Mouse (Mus musculus): ENCODE data around the gene Nptx2.

Nptx2 gene

GRCm38 (mm10) chr5:144545653-144546422 is at the start of gene Nptx2:
Gene Nptx2 (plus strand): TSS chr5:144545902.
- peak; percentile 6 for DNase-seq (ENCODE audit: low spot score)

DNA sequence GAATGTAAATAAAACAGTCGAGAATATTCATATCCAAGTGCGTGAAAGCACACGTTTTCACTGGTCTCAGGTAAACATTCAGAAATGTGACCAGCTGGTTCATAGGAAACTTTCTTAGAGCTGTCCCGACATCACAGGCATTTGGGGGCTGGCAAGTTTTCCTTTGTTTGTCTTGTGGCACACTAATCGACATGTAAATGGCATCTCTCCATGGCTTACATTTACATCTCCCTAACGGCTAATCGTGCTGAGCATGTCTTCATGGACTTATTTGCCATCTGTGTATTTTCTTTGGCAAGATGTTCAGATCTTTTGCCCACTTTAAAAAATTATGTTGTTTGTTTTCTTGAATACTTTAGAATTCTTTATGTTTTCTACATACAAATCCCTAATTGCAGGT is 49.2 kb upstream of the Nptx2 start:
- DNase-seq (ENCODE audit: low spot score): no peak

- no peak for DNase-seq (ENCODE audit: low spot score)
These were observed 41.5 kb upstream of the Nptx2 start for GRCm38 (mm10) chr5:144504239-144504638.

DNA sequence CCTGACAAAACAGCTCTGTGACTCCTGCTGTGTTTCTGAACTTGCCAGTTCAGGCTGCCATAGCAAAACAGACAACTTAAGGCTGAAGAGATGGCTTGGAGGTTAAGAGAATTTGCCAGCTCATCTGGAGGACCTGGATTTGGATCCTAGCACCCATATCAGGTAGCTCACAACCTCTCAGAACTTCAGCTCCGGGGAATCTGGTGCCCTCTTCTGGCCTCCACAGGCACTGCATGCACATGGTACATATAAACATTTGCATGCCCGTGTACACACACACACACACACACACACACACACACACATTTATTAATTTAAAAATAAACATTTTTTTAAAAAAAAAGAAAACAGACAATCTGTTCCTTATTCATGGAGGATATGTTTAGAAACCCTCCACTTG is 40.0 kb upstream of the Nptx2 start:
- DNase-seq (ENCODE audit: low spot score): no peak

DNA sequence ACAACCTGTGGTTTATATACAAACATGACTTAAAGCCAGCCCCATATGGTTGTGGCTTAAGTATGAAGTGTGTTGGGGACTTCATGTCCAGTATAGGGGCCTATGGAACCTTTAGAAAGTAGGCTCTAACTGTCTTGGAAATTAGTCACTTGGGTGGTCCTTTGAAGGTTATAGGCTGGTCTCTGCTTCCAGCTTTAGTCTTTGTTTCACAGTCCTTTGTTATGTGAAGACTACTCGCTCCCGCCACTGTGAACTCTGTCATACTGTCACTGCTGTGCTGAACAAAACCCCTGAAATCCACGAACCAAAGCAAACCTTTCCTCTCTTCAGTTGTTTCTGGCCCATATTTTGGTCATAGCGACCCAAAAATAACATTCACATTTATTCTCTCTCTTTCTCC is 39.5 kb upstream of the Nptx2 start:
- DNase-seq (ENCODE audit: low spot score): no peak

GRCm38 (mm10) chr5:144506689-144507552 is 38.8 kb upstream of the Nptx2 start:
- no peak for DNase-seq (ENCODE audit: low spot score)

- DNase-seq (ENCODE audit: low spot score): no peak
These were observed 36.3 kb upstream of the Nptx2 start for GRCm38 (mm10) chr5:144509431-144509830.

DNA sequence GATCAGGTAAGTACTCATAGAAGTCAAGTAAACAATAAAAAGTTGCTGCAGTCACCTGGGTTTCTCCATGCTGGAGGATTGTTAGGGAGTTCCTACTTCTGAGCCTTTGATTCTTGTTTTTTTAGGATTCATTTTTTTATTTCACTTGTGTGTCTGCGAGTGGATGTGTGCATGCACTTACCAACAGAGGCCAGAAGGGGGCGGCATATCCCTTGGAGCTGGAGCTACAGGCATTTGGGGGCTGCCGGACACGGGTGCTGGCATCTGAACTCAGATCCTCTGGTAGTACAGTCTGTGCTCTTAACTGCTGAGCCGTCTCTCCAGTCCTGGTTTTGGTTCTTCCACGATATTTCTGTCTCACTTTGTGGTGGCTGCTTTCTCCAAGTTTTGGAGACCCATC is 31.0 kb upstream of the Nptx2 start:
- DNase-seq (ENCODE audit: low spot score): no peak

- DNase-seq (ENCODE audit: low spot score): no peak
These were observed 30.5 kb upstream of the Nptx2 start for GRCm38 (mm10) chr5:144515241-144515640.

DNA sequence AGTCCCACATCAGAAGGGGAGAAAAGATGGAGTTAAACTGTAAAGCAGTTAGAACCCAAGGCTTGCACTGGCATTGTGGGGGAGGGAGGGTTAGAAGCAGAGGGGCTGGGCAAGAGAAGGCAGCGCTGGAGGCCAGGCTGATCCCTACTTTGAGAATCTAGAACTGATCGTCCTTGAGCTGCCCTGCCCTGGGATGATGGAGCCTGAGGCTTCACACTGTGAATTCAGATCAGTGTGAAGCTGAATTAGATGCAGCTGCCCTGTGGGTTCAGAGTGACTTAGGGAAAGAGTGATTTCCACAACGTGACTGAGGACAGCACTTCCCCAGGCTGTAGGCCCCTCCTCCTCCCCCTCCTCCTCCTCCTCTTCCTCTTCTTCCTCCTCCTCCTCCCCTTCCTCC is 25.6 kb upstream of the Nptx2 start:
- no peak for DNase-seq (ENCODE audit: low spot score)

DNA sequence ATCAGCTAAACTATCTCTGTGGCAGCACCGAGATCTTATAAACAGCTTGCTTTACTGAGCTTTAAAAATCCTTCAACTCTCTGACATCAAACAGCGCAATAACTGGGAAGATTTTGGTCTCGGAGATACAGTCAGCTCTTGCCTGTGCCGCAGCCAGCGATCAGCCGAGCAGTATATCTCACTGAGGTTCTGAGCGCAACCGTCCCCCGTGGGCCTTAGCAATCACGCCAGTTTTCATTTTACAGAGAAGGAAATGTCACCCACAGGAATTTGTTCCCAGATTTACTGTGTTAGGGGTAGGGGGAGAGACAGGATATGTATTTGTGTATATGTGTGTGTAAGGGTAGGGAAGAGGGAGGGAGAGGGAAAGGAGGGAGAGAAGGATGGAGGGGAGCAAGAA is 20.9 kb upstream of the Nptx2 start:
- DNase-seq (ENCODE audit: low spot score): no peak

DNA sequence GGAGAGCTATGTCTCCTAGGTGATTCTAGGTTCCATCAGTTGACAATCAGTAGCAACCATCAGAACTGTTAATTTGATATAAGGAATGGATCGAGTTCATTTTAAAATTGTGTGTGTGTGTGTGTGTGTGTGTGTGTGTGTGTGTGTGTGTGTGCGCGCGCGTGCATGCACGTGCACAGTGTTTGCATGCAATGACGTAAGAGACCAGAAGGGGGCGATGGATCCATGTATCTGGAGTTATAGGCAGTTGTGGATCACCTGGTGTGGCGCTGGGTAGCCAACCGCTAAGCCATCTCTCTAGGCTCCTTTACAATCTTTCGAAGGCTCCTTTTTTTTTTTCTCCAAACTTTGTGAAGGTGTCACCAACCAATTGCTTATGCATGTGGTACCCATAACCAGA is 16.6 kb upstream of the Nptx2 start:
- DNase-seq (ENCODE audit: low spot score): no peak

DNA sequence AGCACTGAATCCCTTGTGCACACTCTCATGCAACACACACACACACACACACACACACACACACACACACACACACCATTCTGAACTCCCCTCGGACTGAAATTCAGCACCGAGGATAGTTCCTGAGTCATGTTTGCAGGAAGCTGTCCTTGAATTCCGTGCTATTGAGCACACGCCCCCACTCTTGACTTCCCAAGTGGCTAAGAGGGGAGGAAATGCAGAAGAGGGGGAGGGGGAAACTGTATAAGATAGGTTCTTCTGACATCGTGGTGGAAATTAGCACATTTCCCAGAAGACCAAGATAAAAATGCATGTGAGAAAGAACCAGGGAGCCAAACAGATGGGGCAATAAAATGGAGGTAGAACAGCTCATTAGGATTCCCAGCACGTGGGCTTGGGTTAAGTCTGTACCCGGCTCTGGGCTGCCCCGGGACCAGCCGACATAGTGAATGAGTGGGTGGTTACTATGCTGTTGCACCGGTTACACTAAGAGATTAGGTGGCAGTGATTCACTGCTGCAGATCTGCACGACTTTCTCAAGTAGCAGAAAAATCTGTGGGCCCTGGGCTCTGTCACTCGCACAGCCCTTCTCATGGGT is 2.9 kb upstream of the Nptx2 start:
- no peak for DNase-seq (ENCODE audit: low spot score)

GRCm38 (mm10) chr5:144546423-144546995 is 807 bp downstream of the Nptx2 start:
- no peak for DNase-seq (ENCODE audit: low spot score)

DNA sequence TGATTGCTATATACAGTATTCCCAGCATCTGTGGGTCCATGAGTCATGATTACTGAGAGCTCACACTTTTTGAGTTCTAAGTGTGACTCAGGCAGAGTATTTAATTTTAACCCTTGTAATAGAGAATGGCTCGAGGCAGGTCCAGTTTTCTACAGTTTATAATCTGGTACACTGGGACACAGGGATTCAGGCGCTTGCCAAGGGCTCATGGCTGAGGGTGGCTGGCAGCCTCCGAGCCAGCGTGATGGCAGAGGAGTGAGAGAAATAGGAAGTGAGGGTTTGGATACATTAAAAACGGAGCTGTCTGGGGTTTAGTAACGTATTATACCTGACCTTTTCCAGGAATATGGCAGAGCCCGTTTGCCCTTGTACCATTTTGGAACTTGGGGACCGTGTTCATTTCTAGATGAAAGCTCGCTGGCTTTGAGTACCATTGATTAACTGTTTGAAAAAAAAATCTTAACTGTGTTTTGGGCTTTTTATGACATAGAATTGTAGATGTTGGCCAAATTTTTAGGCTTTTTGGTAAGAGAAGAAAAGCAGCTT is 1.7 kb downstream of the Nptx2 start:
- DNase-seq (ENCODE audit: low spot score): no peak

- DNase-seq (ENCODE audit: low spot score): no peak
These were observed 2.5 kb downstream of the Nptx2 start for GRCm38 (mm10) chr5:144548079-144548631.

DNA sequence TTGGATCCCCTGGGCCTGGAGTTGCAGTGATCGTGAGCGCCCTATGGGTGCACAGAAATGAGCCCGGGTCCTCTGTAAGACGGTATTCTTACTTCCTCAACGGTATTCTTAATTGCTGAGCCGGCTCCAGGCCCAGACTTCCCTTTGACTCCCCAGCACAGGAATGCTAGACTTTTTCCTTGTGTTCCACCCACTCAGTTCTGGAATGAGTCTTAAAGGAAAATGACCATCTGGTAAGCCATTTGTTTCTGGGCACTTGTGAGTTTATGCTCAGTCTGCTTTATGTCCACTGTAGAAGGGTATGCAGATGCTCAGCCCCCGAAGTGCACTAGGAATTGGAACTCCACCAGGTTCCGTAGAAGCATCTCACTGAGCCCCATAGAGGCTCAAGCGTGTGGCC is 4.3 kb downstream of the Nptx2 start:
- no peak for DNase-seq (ENCODE audit: low spot score)

GRCm38 (mm10) chr5:144550622-144551137 is 5.0 kb downstream of the Nptx2 start:
- no peak for DNase-seq (ENCODE audit: low spot score)

GRCm38 (mm10) chr5:144556710-144557109 is 11.0 kb downstream of the Nptx2 start:
- DNase-seq (ENCODE audit: low spot score): no peak

DNA sequence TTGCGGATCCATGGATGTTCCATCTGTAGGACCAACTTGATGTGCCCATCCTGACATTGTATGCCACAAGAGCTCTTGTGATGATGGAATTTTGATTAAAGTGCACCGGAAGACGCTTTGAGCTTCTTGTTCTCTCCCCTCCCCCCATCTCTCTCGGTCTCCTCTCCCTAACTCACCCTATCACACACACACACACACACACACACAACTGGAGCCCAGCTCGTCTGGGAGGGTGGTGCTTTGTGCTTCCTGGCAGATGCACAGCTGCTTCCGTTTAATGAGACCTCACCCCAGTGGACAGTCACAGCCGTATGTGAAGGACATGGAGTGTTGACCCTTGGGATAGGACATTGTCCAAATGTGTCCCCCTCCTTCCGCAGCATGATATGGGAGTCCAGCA is 11.7 kb downstream of the Nptx2 start:
- no peak for DNase-seq (ENCODE audit: low spot score)

GRCm38 (mm10) chr5:144558481-144558880 is 12.8 kb downstream of the Nptx2 start:
- no peak for DNase-seq (ENCODE audit: low spot score)

DNA sequence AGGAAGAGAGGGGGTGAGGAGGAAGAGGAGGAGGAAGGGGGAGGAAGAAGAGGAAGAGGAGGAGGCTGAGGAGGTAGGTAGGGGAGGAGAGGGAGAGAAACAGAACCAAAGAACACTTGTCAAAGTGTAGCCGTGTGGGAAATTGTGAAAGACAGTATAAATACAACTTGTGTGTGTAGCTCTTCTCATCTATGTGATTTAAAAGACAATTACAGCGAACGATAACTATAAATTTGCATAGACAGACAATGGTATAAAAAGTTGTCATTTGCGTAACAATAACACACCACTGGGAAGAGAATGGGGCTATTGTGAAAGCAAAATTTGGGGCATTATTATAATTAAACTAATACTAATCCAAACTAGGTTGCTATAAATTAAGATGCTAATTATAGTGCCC is 20.0 kb downstream of the Nptx2 start:
- DNase-seq (ENCODE audit: low spot score): no peak
